Mouse (Mus musculus) liver, embryonic 16.5 days (tissue): ENCODE results near the gene Gm21119. TPM values are rescaled to one million over a fixed set of nuclear protein-coding genes. Genes with fewer than 3 reads are reported as not detected.
A peak's percentile ranks its signal among the peaks of the same experiment; 100 is the strongest.
"Not testable (repeated sequence)": the region's sequence is repeated elsewhere in the genome, so short reads cannot be mapped to it uniquely, and the experiment has no call there.

Experiments used
- ATAC-seq: fragments of 200-750 bp; cut with Nextera tagmentation; 2 replicates; pipeline ENCODE4 v1.8.0; 2017; ENCODE audit warnings: low read depth, mild to moderate bottlenecking, moderate number of reproducible peaks, moderate library complexity
- H3K27ac ChIP-seq: fragments of 300-500 bp; sonication (generic); 2 replicates; pipeline ENCODE4 v1.5.1; 2014; ENCODE audit warnings: mild to moderate bottlenecking, low read length
- H3K27me3 ChIP-seq: fragments of 300-500 bp; sonication (generic); 2 replicates; pipeline ENCODE4 v1.6.1; 2014; ENCODE audit warnings: low read depth, low read length, mixed read lengths; ENCODE audit not compliant: control insufficient read depth, insufficient read depth
- H3K36me3 ChIP-seq: fragments of 300-500 bp; sonication (generic); 2 replicates; pipeline ENCODE4 v1.6.1; 2014; ENCODE audit warnings: mild to moderate bottlenecking; ENCODE audit not compliant: control insufficient read depth, insufficient read depth
- H3K4me1 ChIP-seq: fragments of 300-500 bp; sonication (generic); 2 replicates; pipeline ENCODE4 v1.6.1; 2014; ENCODE audit warnings: low read depth, low read length, mixed read lengths; ENCODE audit not compliant: control insufficient read depth
- H3K4me2 ChIP-seq: fragments of 300-500 bp; sonication (generic); 2 replicates; pipeline ENCODE4 v1.6.1; 2014; ENCODE audit warnings: low read depth, low read length, mixed read lengths
- H3K4me3 ChIP-seq: fragments of 300-500 bp; sonication (generic); 2 replicates; pipeline ENCODE4 v1.5.1; 2014; ENCODE audit warnings: low read depth, mild to moderate bottlenecking, low read length
- H3K9ac ChIP-seq: fragments of 300-500 bp; sonication (generic); 2 replicates; pipeline ENCODE4 v1.6.1; 2014; ENCODE audit warnings: low read depth, low read length
- H3K9me3 ChIP-seq: fragments of 300-500 bp; sonication (generic); replicated peaks from 2 replicates; pipeline ENCODE4 v1.6.1; 2016; ENCODE audit warnings: low read length; ENCODE audit not compliant: control insufficient read depth
- WGBS: fragments of 180-500 bp; shearing (Covaris S2); extraction: QIAGEN DNeasy Blood & Tissue Kit; methylation state at CpG from one replicate; pipeline ENCODE4 v1.1.7; 2014; ENCODE audit not compliant: insufficient replicate concordance; 5-methylcytosine and 5-hydroxymethylcytosine counted together
- polyA plus RNA-seq: library from polyadenylated mRNA; unstranded; fragments of >200 nt; fragmentation: Nextera tagmentation; extraction: Ambion mirVana; gene quantifications from 2 replicates; pipeline ENCODE4 v1.2.1, GENCODE M21; 2015

The Gm21119 gene
- polyA plus RNA-seq, 1 experiment from 2014 or later = not detected

- H3K4me3 ChIP-seq, H3K9me3 ChIP-seq, H3K9ac ChIP-seq, H3K4me1 ChIP-seq, H3K4me2 ChIP-seq, H3K27me3 ChIP-seq, ATAC-seq, H3K36me3 ChIP-seq, H3K27ac ChIP-seq: not testable (repeated sequence)
- 33% methylated on average over 1 of the region's 5 CpGs for WGBS
Observed at GRCm38 (mm10) chr8:20592732-20593272, 21.9 kb upstream of the Gm21119 start.

GRCm38 (mm10) chr8:20593841-20594240 lies 20.9 kb upstream of the Gm21119 start:
- ATAC-seq, H3K27me3 ChIP-seq, H3K27ac ChIP-seq, H3K9me3 ChIP-seq, H3K4me1 ChIP-seq, H3K4me3 ChIP-seq, H3K4me2 ChIP-seq, H3K9ac ChIP-seq, H3K36me3 ChIP-seq: not testable (repeated sequence)
- WGBS = no CpG with 5 or more reads among the region's 4 CpGs

GRCm38 (mm10) chr8:20596081-20596841 lies 18.5 kb upstream of the Gm21119 start:
- H3K36me3 ChIP-seq, H3K27me3 ChIP-seq, H3K9ac ChIP-seq, H3K4me1 ChIP-seq, H3K4me2 ChIP-seq, H3K27ac ChIP-seq, ATAC-seq, H3K9me3 ChIP-seq, H3K4me3 ChIP-seq: not testable (repeated sequence)
- 67% methylated on average over 5 of the region's 9 CpGs for WGBS

- H3K9ac ChIP-seq, H3K4me2 ChIP-seq, H3K4me3 ChIP-seq, H3K36me3 ChIP-seq, H3K27me3 ChIP-seq, H3K9me3 ChIP-seq, H3K4me1 ChIP-seq, H3K27ac ChIP-seq: not testable (repeated sequence)
- ATAC-seq = peak; percentile 39; the same call in 1 of the 2 replicates
- WGBS = 63% methylated on average over 9 of the region's 13 CpGs
Observed at GRCm38 (mm10) chr8:20596842-20597708, 17.6 kb upstream of the Gm21119 start.

GRCm38 (mm10) chr8:20598300-20599170 lies 16.2 kb upstream of the Gm21119 start:
- H3K9me3 ChIP-seq, H3K36me3 ChIP-seq, H3K4me2 ChIP-seq, H3K4me1 ChIP-seq, H3K9ac ChIP-seq, H3K4me3 ChIP-seq, H3K27me3 ChIP-seq, H3K27ac ChIP-seq: not testable (repeated sequence)
- WGBS = 55% methylated on average over 5 of the region's 10 CpGs
- peak; percentile 51; the same call in 1 of the 2 replicates for ATAC-seq

GRCm38 (mm10) chr8:20599350-20599749 lies 15.4 kb upstream of the Gm21119 start:
- H3K27ac ChIP-seq, H3K4me2 ChIP-seq, H3K4me3 ChIP-seq, H3K27me3 ChIP-seq, H3K36me3 ChIP-seq, H3K9ac ChIP-seq, H3K9me3 ChIP-seq, H3K4me1 ChIP-seq, ATAC-seq: not testable (repeated sequence)
- whole genome bisulfite sequencing = 66% methylated on average over 3 of the region's 6 CpGs

- not testable (repeated sequence) for H3K9ac ChIP-seq, H3K4me1 ChIP-seq, H3K36me3 ChIP-seq, ATAC-seq, H3K27me3 ChIP-seq, H3K4me3 ChIP-seq, H3K27ac ChIP-seq, H3K4me2 ChIP-seq, H3K9me3 ChIP-seq
- WGBS = no CpG with 5 or more reads among the region's 1 CpGs
Observed at GRCm38 (mm10) chr8:20610856-20611255, 3.9 kb upstream of the Gm21119 start.

GRCm38 (mm10) chr8:20612721-20613120 lies 2.0 kb upstream of the Gm21119 start:
- not testable (repeated sequence) for ATAC-seq, H3K4me3 ChIP-seq

More at GRCm38 (mm10) chr8:20612721-20613120, 2.0 kb upstream of the Gm21119 start:
- not testable (repeated sequence) for H3K27me3 ChIP-seq, H3K4me2 ChIP-seq, H3K9me3 ChIP-seq, H3K36me3 ChIP-seq, H3K4me1 ChIP-seq, H3K9ac ChIP-seq, H3K27ac ChIP-seq
